Mouse (Mus musculus): Measurements from ENCODE around the gene Slc5a5. TPM values are rescaled to one million over a fixed set of nuclear protein-coding genes. Genes with fewer than 3 reads are reported as not detected.

Gene Slc5a5
- polyA plus RNA-seq, 1 experiment from 2014 or later, result 0.11 TPM

DNA sequence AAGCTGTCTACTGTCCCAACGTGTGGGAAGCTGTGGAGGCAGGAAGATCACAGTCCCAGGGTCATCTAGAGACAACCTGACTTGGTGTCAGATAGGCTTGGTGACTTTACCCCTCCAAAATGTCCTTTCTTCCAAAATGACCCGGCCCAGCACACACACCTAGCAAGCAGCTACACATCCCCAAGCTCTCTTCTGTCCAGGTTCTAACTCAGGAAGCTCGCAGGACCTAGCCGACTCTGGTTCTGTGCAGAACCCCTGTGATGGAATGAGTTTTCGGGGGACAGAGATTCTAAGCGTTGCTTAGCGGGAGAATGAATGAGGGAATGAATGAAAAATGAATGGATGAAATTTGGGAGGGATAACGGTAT, 12.9 kb upstream of the Slc5a5 start:
- H3K4me3 ChIP-seq (ENCODE audit: low read depth, low read length), result peak overlapping the region; percentile 81
- 6% methylated on average over 8 of the region's 8 CpGs for WGBS (ENCODE audit: insufficient replicate concordance)
- peak overlapping the region; percentile 92 for H3K4me2 ChIP-seq (ENCODE audit: low read depth, low read length)
- H3K9me3 ChIP-seq (replicated peaks; ENCODE audit: control insufficient read depth, low read length), result no peaks in the 10 kb centered on the region
- no peaks in the 10 kb centered on the region for H3K36me3 ChIP-seq (ENCODE audit: control insufficient read depth, insufficient read depth)
- H3K4me1 ChIP-seq (ENCODE audit: control insufficient read depth, low read depth, low read length), result peaks cover 20% of the 10 kb centered on the region
- no peaks in the 10 kb centered on the region for H3K27me3 ChIP-seq (ENCODE audit: control insufficient read depth, insufficient read depth, low read depth, low read length)
- peak overlapping the region; percentile 75 for H3K27ac ChIP-seq (ENCODE audit: low read length)
- peak overlapping the region; percentile 85 for H3K9ac ChIP-seq (ENCODE audit: low read depth, low read length)
- no peak for ATAC-seq (ENCODE audit: low read depth)

GRCm38 (mm10) chr8:70904532-70904931, 12.0 kb upstream of the Slc5a5 start:
- Histone ChIP-seq H3K4me3 (ENCODE audit: low read depth, low read length) (no peak overlapping the region), H3K4me2 (ENCODE audit: low read depth, low read length) (no peak overlapping the region), H3K27me3 (ENCODE audit: control insufficient read depth, insufficient read depth, low read depth, low read length) (no peaks in the 10 kb centered on the region), H3K9me3 (replicated peaks; ENCODE audit: control insufficient read depth, low read length) (no peaks in the 10 kb centered on the region), H3K27ac (ENCODE audit: low read length) (peak overlapping the region; percentile 75; the same call in 1 of the 2 replicates), H3K4me1 (ENCODE audit: control insufficient read depth, low read depth, low read length) (peaks cover 20% of the 10 kb centered on the region), H3K9ac (ENCODE audit: low read depth, low read length) (no peak overlapping the region), H3K36me3 (ENCODE audit: control insufficient read depth, insufficient read depth) (no peaks in the 10 kb centered on the region)
- WGBS (ENCODE audit: insufficient replicate concordance), result 21% methylated on average over 4 of the region's 4 CpGs
- no peak for ATAC-seq (ENCODE audit: low read depth)

GRCm38 (mm10) chr8:70903582-70903981, 11.0 kb upstream of the Slc5a5 start:
- Histone ChIP-seq H3K9me3 (replicated peaks; ENCODE audit: control insufficient read depth, low read length) (no peaks in the 10 kb centered on the region), H3K4me3 (ENCODE audit: low read depth, low read length) (no peak overlapping the region), H3K4me1 (ENCODE audit: control insufficient read depth, low read depth, low read length) (peaks cover 20% of the 10 kb centered on the region), H3K36me3 (ENCODE audit: control insufficient read depth, insufficient read depth) (no peaks in the 10 kb centered on the region), H3K27ac (ENCODE audit: low read length) (no peak overlapping the region), H3K27me3 (ENCODE audit: control insufficient read depth, insufficient read depth, low read depth, low read length) (no peaks in the 10 kb centered on the region), H3K4me2 (ENCODE audit: low read depth, low read length) (no peak overlapping the region), H3K9ac (ENCODE audit: low read depth, low read length) (no peak overlapping the region)
- no peak for ATAC-seq (ENCODE audit: low read depth)

DNA sequence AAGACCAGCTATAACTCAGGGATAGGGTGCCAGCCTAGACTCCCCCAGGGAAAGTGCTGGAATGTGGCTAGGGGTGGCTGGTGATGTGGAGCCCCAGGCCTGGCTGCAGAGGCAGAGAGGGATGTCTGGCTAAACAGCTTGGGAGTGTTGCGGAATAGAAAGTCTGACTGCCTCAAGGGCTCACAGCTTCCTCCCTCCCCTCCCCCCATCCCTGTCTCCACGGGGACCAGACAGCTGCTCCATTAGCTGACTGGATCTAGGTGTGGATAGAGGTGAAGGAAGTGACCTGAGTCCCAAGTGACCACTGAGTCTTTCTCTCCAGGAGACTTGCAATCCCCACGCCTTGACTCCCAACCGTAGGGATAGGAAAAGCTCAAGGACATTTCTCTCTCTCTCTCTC, 10.6 kb upstream of the Slc5a5 start:
- H3K9ac ChIP-seq (ENCODE audit: low read depth, low read length), result no peak overlapping the region
- H3K4me1 ChIP-seq (ENCODE audit: control insufficient read depth, low read depth, low read length), result peaks cover 24% of the 10 kb centered on the region
- no peaks in the 10 kb centered on the region for H3K9me3 ChIP-seq (replicated peaks; ENCODE audit: control insufficient read depth, low read length)
- H3K27ac ChIP-seq (ENCODE audit: low read length), result no peak overlapping the region
- no peak overlapping the region for H3K4me2 ChIP-seq (ENCODE audit: low read depth, low read length)
- no peak overlapping the region for H3K4me3 ChIP-seq (ENCODE audit: low read depth, low read length)
- 60% methylated on average over 4 of the region's 4 CpGs for WGBS (ENCODE audit: insufficient replicate concordance)
- ATAC-seq (ENCODE audit: low read depth), result no peak
- H3K36me3 ChIP-seq (ENCODE audit: control insufficient read depth, insufficient read depth), result no peaks in the 10 kb centered on the region
- H3K27me3 ChIP-seq (ENCODE audit: control insufficient read depth, insufficient read depth, low read depth, low read length), result no peaks in the 10 kb centered on the region

- Histone ChIP-seq H3K9me3 (replicated peaks; ENCODE audit: control insufficient read depth, low read length) (no peaks in the 10 kb centered on the region), H3K27me3 (ENCODE audit: control insufficient read depth, insufficient read depth, low read depth, low read length) (no peaks in the 10 kb centered on the region), H3K27ac (ENCODE audit: low read length) (no peak overlapping the region), H3K4me1 (ENCODE audit: control insufficient read depth, low read depth, low read length) (peaks cover 24% of the 10 kb centered on the region), H3K9ac (ENCODE audit: low read depth, low read length) (no peak overlapping the region), H3K36me3 (ENCODE audit: control insufficient read depth, insufficient read depth) (no peaks in the 10 kb centered on the region), H3K4me2 (ENCODE audit: low read depth, low read length) (no peak overlapping the region), H3K4me3 (ENCODE audit: low read depth, low read length) (no peak overlapping the region)
- 50% methylated on average over 5 of the region's 5 CpGs for WGBS (ENCODE audit: insufficient replicate concordance)
- no peak for ATAC-seq (ENCODE audit: low read depth)
These were observed 9.7 kb upstream of the Slc5a5 start for GRCm38 (mm10) chr8:70902211-70902610.

GRCm38 (mm10) chr8:70900872-70901387, 8.4 kb upstream of the Slc5a5 start:
- no peak overlapping the region for H3K4me2 ChIP-seq (ENCODE audit: low read depth, low read length)
- H3K9me3 ChIP-seq (replicated peaks; ENCODE audit: control insufficient read depth, low read length), result no peaks in the 10 kb centered on the region
- no peak overlapping the region for H3K27ac ChIP-seq (ENCODE audit: low read length)
- WGBS (ENCODE audit: insufficient replicate concordance), result 45% methylated on average over 2 of the region's 2 CpGs
- H3K27me3 ChIP-seq (ENCODE audit: control insufficient read depth, insufficient read depth, low read depth, low read length), result no peaks in the 10 kb centered on the region
- ATAC-seq (ENCODE audit: low read depth), result no peak
- no peak overlapping the region for H3K4me3 ChIP-seq (ENCODE audit: low read depth, low read length)
- H3K4me1 ChIP-seq (ENCODE audit: control insufficient read depth, low read depth, low read length), result peaks cover 22% of the 10 kb centered on the region
- H3K9ac ChIP-seq (ENCODE audit: low read depth, low read length), result no peak overlapping the region
- H3K36me3 ChIP-seq (ENCODE audit: control insufficient read depth, insufficient read depth), result no peaks in the 10 kb centered on the region

DNA sequence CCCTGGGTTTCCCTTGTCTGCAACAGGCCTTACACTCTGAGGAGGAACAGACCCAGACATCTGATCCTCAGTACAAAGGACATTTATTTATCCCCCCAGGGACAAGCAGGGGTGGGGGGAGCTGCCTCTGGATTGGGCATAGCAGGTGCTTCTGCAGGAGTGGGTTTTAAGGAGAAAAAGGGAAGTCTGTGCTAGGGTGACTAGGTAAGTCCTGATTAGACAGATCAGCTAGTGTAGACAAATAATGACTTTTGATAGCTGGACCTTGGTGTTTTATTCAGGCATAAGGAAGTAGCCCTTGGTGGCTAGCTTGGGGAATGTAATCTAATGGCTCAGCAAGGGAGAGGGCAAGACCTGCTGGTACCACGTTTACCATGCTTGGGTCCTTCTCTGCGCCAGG, 6.7 kb upstream of the Slc5a5 start:
- Histone ChIP-seq H3K4me1 (ENCODE audit: control insufficient read depth, low read depth, low read length) (peaks cover 16% of the 10 kb centered on the region), H3K9ac (ENCODE audit: low read depth, low read length) (no peak overlapping the region), H3K4me2 (ENCODE audit: low read depth, low read length) (no peak overlapping the region), H3K27me3 (ENCODE audit: control insufficient read depth, insufficient read depth, low read depth, low read length) (no peaks in the 10 kb centered on the region), H3K4me3 (ENCODE audit: low read depth, low read length) (no peak overlapping the region), H3K9me3 (replicated peaks; ENCODE audit: control insufficient read depth, low read length) (no peaks in the 10 kb centered on the region), H3K27ac (ENCODE audit: low read length) (no peak overlapping the region), H3K36me3 (ENCODE audit: control insufficient read depth, insufficient read depth) (peaks cover 16% of the 10 kb centered on the region)
- ATAC-seq (ENCODE audit: low read depth), result no peak
- WGBS (ENCODE audit: insufficient replicate concordance), result 74% methylated on average over 2 of the region's 2 CpGs

DNA sequence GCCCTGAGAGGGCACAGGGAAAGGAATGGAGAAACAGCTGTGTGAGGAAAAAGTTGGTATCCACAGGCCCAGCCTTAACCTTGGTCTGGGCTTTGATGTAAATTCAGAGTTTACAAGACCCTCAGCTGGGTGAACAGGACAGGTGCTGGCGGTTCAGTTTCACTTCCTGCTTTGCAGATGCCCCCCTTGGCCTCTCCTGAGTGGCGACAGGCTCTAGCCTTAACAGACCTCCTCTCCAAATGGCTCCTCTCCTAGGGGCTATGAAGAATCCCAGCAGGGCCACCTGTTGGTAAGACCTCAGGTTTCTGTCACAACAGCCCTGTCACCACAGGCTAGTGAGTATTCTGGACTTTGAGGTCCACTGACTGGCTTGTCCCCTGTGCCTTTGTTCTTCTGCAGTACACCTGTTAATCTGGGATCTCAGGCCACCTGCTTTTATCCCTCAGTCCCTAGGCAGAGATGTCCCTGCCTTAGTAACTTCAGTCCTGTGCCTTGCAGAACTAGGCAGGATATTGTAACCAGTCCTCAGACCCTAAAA, 6.2 kb upstream of the Slc5a5 start:
- no peak for ATAC-seq (ENCODE audit: low read depth)
- Histone ChIP-seq H3K4me1 (ENCODE audit: control insufficient read depth, low read depth, low read length) (peaks cover 16% of the 10 kb centered on the region), H3K4me2 (ENCODE audit: low read depth, low read length) (0 out of 2 replicates have a peak overlapping the region, but pooled peaks have one; percentile 86), H3K4me3 (ENCODE audit: low read depth, low read length) (no peak overlapping the region), H3K27ac (ENCODE audit: low read length) (no peak overlapping the region), H3K9me3 (replicated peaks; ENCODE audit: control insufficient read depth, low read length) (no peaks in the 10 kb centered on the region), H3K36me3 (ENCODE audit: control insufficient read depth, insufficient read depth) (peaks cover 21% of the 10 kb centered on the region), H3K9ac (ENCODE audit: low read depth, low read length) (no peak overlapping the region), H3K27me3 (ENCODE audit: control insufficient read depth, insufficient read depth, low read depth, low read length) (peaks cover 3% of the 10 kb centered on the region; the same call in 1 of the 2 replicates)
- WGBS (ENCODE audit: insufficient replicate concordance), result 13% methylated on average over 2 of the region's 2 CpGs

GRCm38 (mm10) chr8:70897681-70898413, 5.3 kb upstream of the Slc5a5 start:
- Histone ChIP-seq H3K27ac (ENCODE audit: low read length) (peak overlapping the region; percentile 76), H3K9ac (ENCODE audit: low read depth, low read length) (peak overlapping the region; percentile 70), H3K4me1 (ENCODE audit: control insufficient read depth, low read depth, low read length) (peaks cover 18% of the 10 kb centered on the region), H3K36me3 (ENCODE audit: control insufficient read depth, insufficient read depth) (peaks cover 22% of the 10 kb centered on the region), H3K27me3 (ENCODE audit: control insufficient read depth, insufficient read depth, low read depth, low read length) (peaks cover 12% of the 10 kb centered on the region), H3K9me3 (replicated peaks; ENCODE audit: control insufficient read depth, low read length) (no peaks in the 10 kb centered on the region), H3K4me3 (ENCODE audit: low read depth, low read length) (peak overlapping the region; percentile 90), H3K4me2 (ENCODE audit: low read depth, low read length) (peak overlapping the region; percentile 86)
- WGBS (ENCODE audit: insufficient replicate concordance), result under 1% methylated on average over 20 of the region's 20 CpGs
- peak; percentile 20 for ATAC-seq (ENCODE audit: low read depth)

Measured in liver, embryonic 16.5 days (tissue).